Mouse (Mus musculus): ENCODE data around the gene Ankfn1. TPM values are rescaled to one million over a fixed set of nuclear protein-coding genes. Genes with fewer than 3 reads are reported as not detected.

The Ankfn1 gene
- polyA plus RNA-seq, 1 experiment, result 2.5 TPM

GRCm38 (mm10) chr11:89772941-89773340 is 4.5 kb downstream of the Ankfn1 start:
- TF ChIP-seq POLR2A (IDR thresholded peaks at IDR 0.05; ENCODE audit: borderline replicate concordance, extremely low read depth, low read depth, low read length), result no peak
- no peak for TF ChIP-seq CTCF (IDR thresholded peaks at IDR 0.05; ENCODE audit: insufficient read depth, low read length)
- no peak overlapping the region for H3K4me3 ChIP-seq (replicated peaks; ENCODE audit: extremely low read depth, low read depth, low read length)
- 77% methylated on average over 2 of the region's 2 CpGs for WGBS

GRCm38 (mm10) chr11:89765770-89766148 is 11.7 kb downstream of the Ankfn1 start:
- WGBS, result 72% methylated on average over 2 of the region's 2 CpGs
- DNase-seq, result no peak
- TF ChIP-seq POLR2A (IDR thresholded peaks at IDR 0.05; ENCODE audit: borderline replicate concordance, extremely low read depth, low read depth, low read length) (no peak), CTCF (IDR thresholded peaks at IDR 0.05; ENCODE audit: insufficient read depth, low read length) (no peak)
- Histone ChIP-seq H3K4me1 (ENCODE audit: control insufficient read depth, insufficient read depth, low read length) (no peaks in the 10 kb centered on the region), H3K4me3 (replicated peaks; ENCODE audit: extremely low read depth, low read depth, low read length) (no peak overlapping the region)

More at GRCm38 (mm10) chr11:89772941-89773340, 4.5 kb downstream of the Ankfn1 start:
- no peaks in the 10 kb centered on the region for H3K4me1 ChIP-seq (ENCODE audit: control insufficient read depth, insufficient read depth, low read length)
- DNase-seq, result no peak

- 80% methylated on average over 2 of the region's 2 CpGs for WGBS
- no peak for DNase-seq
- no peak for TF ChIP-seq CTCF (IDR thresholded peaks at IDR 0.05; ENCODE audit: insufficient read depth, low read length)
- no peak for TF ChIP-seq POLR2A (IDR thresholded peaks at IDR 0.05; ENCODE audit: borderline replicate concordance, extremely low read depth, low read depth, low read length)
- Histone ChIP-seq H3K4me1 (ENCODE audit: control insufficient read depth, insufficient read depth, low read length) (no peaks in the 10 kb centered on the region), H3K4me3 (replicated peaks; ENCODE audit: extremely low read depth, low read depth, low read length) (no peak overlapping the region)
Measured at GRCm38 (mm10) chr11:89765014-89765769, 12.3 kb downstream of the Ankfn1 start.

GRCm38 (mm10) chr11:89733973-89734693 is 43.3 kb downstream of the Ankfn1 start:
- 74% methylated on average over 10 of the region's 10 CpGs for WGBS
- no peak overlapping the region for H3K4me3 ChIP-seq (replicated peaks; ENCODE audit: extremely low read depth, low read depth, low read length)
- TF ChIP-seq POLR2A (IDR thresholded peaks at IDR 0.05; ENCODE audit: borderline replicate concordance, extremely low read depth, low read depth, low read length) (no peak), CTCF (IDR thresholded peaks at IDR 0.05; ENCODE audit: insufficient read depth, low read length) (no peak)
- H3K4me1 ChIP-seq (ENCODE audit: control insufficient read depth, insufficient read depth, low read length), result no peaks in the 10 kb centered on the region
- DNase-seq, result no peak

- Histone ChIP-seq H3K4me3 (replicated peaks; ENCODE audit: extremely low read depth, low read depth, low read length) (no peak overlapping the region), H3K4me1 (ENCODE audit: control insufficient read depth, insufficient read depth, low read length) (no peaks in the 10 kb centered on the region)
- WGBS, result 64% methylated on average over 7 of the region's 7 CpGs
- no peak for DNase-seq
- no peak for TF ChIP-seq CTCF (IDR thresholded peaks at IDR 0.05; ENCODE audit: insufficient read depth, low read length)
- no peak for TF ChIP-seq POLR2A (IDR thresholded peaks at IDR 0.05; ENCODE audit: borderline replicate concordance, extremely low read depth, low read depth, low read length)
Measured at GRCm38 (mm10) chr11:89733526-89733925, 43.9 kb downstream of the Ankfn1 start.

GRCm38 (mm10) chr11:89720847-89721246 is 56.6 kb downstream of the Ankfn1 start:
- no peaks in the 10 kb centered on the region for H3K4me1 ChIP-seq (ENCODE audit: control insufficient read depth, insufficient read depth, low read length)
- TF ChIP-seq POLR2A (IDR thresholded peaks at IDR 0.05; ENCODE audit: borderline replicate concordance, extremely low read depth, low read depth, low read length), result no peak
- TF ChIP-seq CTCF (IDR thresholded peaks at IDR 0.05; ENCODE audit: insufficient read depth, low read length), result peak; percentile 93
- DNase-seq, result peak; percentile 59
- no peak overlapping the region for H3K4me3 ChIP-seq (replicated peaks; ENCODE audit: extremely low read depth, low read depth, low read length)
- WGBS, result 18% methylated on average over 5 of the region's 5 CpGs

- 78% methylated on average over 14 of the region's 14 CpGs for WGBS
- TF ChIP-seq POLR2A (IDR thresholded peaks at IDR 0.05; ENCODE audit: borderline replicate concordance, extremely low read depth, low read depth, low read length) (no peak), CTCF (IDR thresholded peaks at IDR 0.05; ENCODE audit: insufficient read depth, low read length) (no peak)
- no peak for DNase-seq
- H3K4me3 ChIP-seq (replicated peaks; ENCODE audit: extremely low read depth, low read depth, low read length), result no peak overlapping the region
- H3K4me1 ChIP-seq (ENCODE audit: control insufficient read depth, insufficient read depth, low read length), result no peaks in the 10 kb centered on the region
Measured at GRCm38 (mm10) chr11:89718491-89718982, 58.9 kb downstream of the Ankfn1 start.

GRCm38 (mm10) chr11:89716351-89716750 is 61.1 kb downstream of the Ankfn1 start:
- Histone ChIP-seq H3K4me3 (replicated peaks; ENCODE audit: extremely low read depth, low read depth, low read length) (no peak overlapping the region), H3K4me1 (ENCODE audit: control insufficient read depth, insufficient read depth, low read length) (no peaks in the 10 kb centered on the region)
- WGBS, result 87% methylated on average over 7 of the region's 7 CpGs
- DNase-seq, result no peak
- TF ChIP-seq CTCF (IDR thresholded peaks at IDR 0.05; ENCODE audit: insufficient read depth, low read length) (no peak), POLR2A (IDR thresholded peaks at IDR 0.05; ENCODE audit: borderline replicate concordance, extremely low read depth, low read depth, low read length) (no peak)

- Histone ChIP-seq H3K4me3 (replicated peaks; ENCODE audit: extremely low read depth, low read depth, low read length) (no peak overlapping the region), H3K4me1 (ENCODE audit: control insufficient read depth, insufficient read depth, low read length) (no peaks in the 10 kb centered on the region)
- 92% methylated on average over 7 of the region's 7 CpGs for WGBS
- no peak for DNase-seq
- no peak for TF ChIP-seq POLR2A (IDR thresholded peaks at IDR 0.05; ENCODE audit: borderline replicate concordance, extremely low read depth, low read depth, low read length)
- TF ChIP-seq CTCF (IDR thresholded peaks at IDR 0.05; ENCODE audit: insufficient read depth, low read length), result no peak
Measured at GRCm38 (mm10) chr11:89708526-89708925, 68.9 kb downstream of the Ankfn1 start.
